Mouse (Mus musculus): ENCODE results near the gene Iqsec2.

- TF ChIP-seq CTCF (IDR thresholded peaks at IDR 0.05; ENCODE audit: low read depth) (peak; percentile 60), EP300 (IDR thresholded peaks at IDR 0.05; ENCODE audit: low read depth) (no peak)
These were observed 7.6 kb downstream of the Iqsec2 start for GRCm38 (mm10) chrX:152151709-152152108.
